Mouse (Mus musculus): ENCODE measurements around the gene Ap3b2. TPM values are rescaled to one million over a fixed set of nuclear protein-coding genes. Genes with fewer than 3 reads are reported as not detected.

Gene Ap3b2
- total and polyA plus RNA-seq, 3 experiments, result not detected

DNA sequence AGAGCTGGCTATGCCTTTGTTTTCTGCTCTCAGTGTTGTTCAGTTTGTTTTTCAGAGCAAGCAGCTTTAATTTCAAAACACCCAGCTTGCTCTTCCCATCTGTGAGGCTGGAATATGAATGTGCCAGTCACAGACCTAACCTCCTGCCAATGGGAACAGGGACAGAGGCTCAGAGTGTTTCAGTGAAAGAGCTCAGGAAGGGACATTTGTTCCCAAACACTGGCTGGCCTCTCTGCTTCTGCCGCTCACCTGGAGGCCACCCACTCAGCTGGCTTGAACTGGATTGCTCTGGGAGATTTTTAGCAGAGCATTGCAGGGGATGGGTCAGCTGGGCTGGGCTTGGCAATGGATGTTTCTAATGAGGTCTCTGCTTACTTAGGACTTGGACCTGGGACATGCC is 47.3 kb upstream of the Ap3b2 start:
- Histone ChIP-seq H3K9me3 (replicated peaks; ENCODE audit: low read length) (no peaks in the 10 kb centered on the region), H3K27me3 (replicated peaks) (no peaks in the 10 kb centered on the region), H3K9ac (ENCODE audit: insufficient read depth, low read depth) (no peak overlapping the region), H3K4me1 (ENCODE audit: control insufficient read depth in 1 of 2, insufficient read depth in 2 of 2) (peaks cover 0 to 5% of the 10 kb centered on the region in 2 experiments; a peak in 1 of 4 replicates), H3K27ac (ENCODE audit: insufficient read depth, low read depth) (no peak overlapping the region), H3K36me3 (replicated peaks in 1 of 2; ENCODE audit: control insufficient read depth in 1 of 2, insufficient read depth in 1 of 2, low read length in 1 of 2) (peaks cover 0 to 18% of the 10 kb centered on the region in 2 experiments), H3K4me3 (replicated peaks in 1 of 3; ENCODE audit: low read depth in 2 of 3, low read length in 2 of 3, poor library complexity in 1 of 3) (no peak overlapping the region), H3K4me2 (ENCODE audit: insufficient read depth, low read depth, poor library complexity, severe bottlenecking) (no peak overlapping the region), H3K79me2 (replicated peaks; ENCODE audit: control insufficient read depth, extremely low read depth, insufficient read depth, poor library complexity, severe bottlenecking) (no peaks in the 10 kb centered on the region)
- in situ Hi-C loops (cut with MboI; ENCODE audit: low pct_ligation_motif_present, low pct_unique_long_range_greater_than_20kb, low sequenced_read_pairs) (no loop called here), dilution Hi-C loops (cut with MboI; ENCODE audit: extremely low pct_ligation_motif_present, extremely low pct_unique_long_range_greater_than_20kb, low sequenced_read_pairs) (no loop called here)
- no peak for DNase-seq (ENCODE audit: extremely low read depth)
- no peak for TF ChIP-seq CHD2 (IDR thresholded peaks at IDR 0.05; ENCODE audit: low read length)
- no peak for TF ChIP-seq GABPA (IDR thresholded peaks at IDR 0.05; ENCODE audit: insufficient replicate concordance, low read depth, low read length)
- no peak for TF ChIP-seq JUN (IDR thresholded peaks at IDR 0.05; ENCODE audit: insufficient read depth, low read depth, low read length)
- no peak for TF ChIP-seq USF1 (IDR thresholded peaks at IDR 0.05; ENCODE audit: low read depth, low read length)
- TF ChIP-seq BHLHE40 (IDR thresholded peaks at IDR 0.05; ENCODE audit: low read depth, low read length), result no peak
- TF ChIP-seq NRF1 (IDR thresholded peaks at IDR 0.05; ENCODE audit: low read depth, low read length), result no peak
- TF ChIP-seq UBTF (IDR thresholded peaks at IDR 0.05; ENCODE audit: low read depth, low read length), result no peak
- no peak for TF ChIP-seq MAZ (IDR thresholded peaks at IDR 0.05; ENCODE audit: low read depth, low read length)
- no peak for TF ChIP-seq MAX (IDR thresholded peaks at IDR 0.05; ENCODE audit: low read length)
- TF ChIP-seq ZC3H11A (IDR thresholded peaks at IDR 0.05; ENCODE audit: low read depth, low read length), result no peak
- TF ChIP-seq SMC3 (IDR thresholded peaks at IDR 0.05; ENCODE audit: low read depth, low read length), result no peak
- no peak for TF ChIP-seq KAT2A (IDR thresholded peaks at IDR 0.05; ENCODE audit: insufficient replicate concordance, low read length)
- no peak for TF ChIP-seq JUND (conservative IDR thresholded peaks at IDR 0.05; ENCODE audit: low read depth, low read length)
- no peak for TF ChIP-seq MXI1 (IDR thresholded peaks at IDR 0.05; ENCODE audit: low read depth, low read length)
- no peak for TF ChIP-seq USF2 (conservative IDR thresholded peaks at IDR 0.05; ENCODE audit: low read depth, low read length)
- no peak for TF ChIP-seq RAD21 (IDR thresholded peaks at IDR 0.05; ENCODE audit: low read depth, low read length)
- no peak for TF ChIP-seq PAX5 (IDR thresholded peaks at IDR 0.05; ENCODE audit: low read length)
- TF ChIP-seq POLR2AphosphoS2 (IDR thresholded peaks at IDR 0.05; ENCODE audit: low read depth, low read length), result no peak
- no peak for TF ChIP-seq IRF4 (IDR thresholded peaks at IDR 0.05; ENCODE audit: low read depth, low read length)

DNA sequence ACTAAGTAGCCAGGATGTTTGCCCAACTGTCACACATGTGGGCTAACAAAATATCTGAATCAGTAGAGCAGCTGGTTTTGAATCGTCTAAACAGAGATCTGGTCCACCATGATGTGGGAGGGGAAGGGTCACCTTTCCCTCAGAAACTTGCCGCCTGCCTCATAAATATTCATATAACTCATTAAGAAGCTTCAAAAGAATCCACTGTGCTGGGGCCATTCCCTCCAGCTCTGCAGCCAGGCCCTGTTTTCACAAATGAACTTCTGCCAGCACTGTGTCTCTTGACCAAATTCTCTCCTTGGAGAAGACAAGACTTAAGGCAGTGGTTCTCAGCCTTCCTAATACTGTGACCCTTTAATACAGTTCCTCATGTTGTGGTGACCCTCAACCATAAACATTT is 45.8 kb upstream of the Ap3b2 start:
- Histone ChIP-seq H3K9me3 (replicated peaks; ENCODE audit: low read length) (no peaks in the 10 kb centered on the region), H3K27me3 (replicated peaks) (no peaks in the 10 kb centered on the region), H3K27ac (ENCODE audit: insufficient read depth, low read depth) (no peak overlapping the region), H3K9ac (ENCODE audit: insufficient read depth, low read depth) (no peak overlapping the region), H3K36me3 (replicated peaks in 1 of 2; ENCODE audit: control insufficient read depth in 1 of 2, insufficient read depth in 1 of 2, low read length in 1 of 2) (peaks cover 10 to 31% of the 10 kb centered on the region in 2 experiments), H3K4me2 (ENCODE audit: insufficient read depth, low read depth, poor library complexity, severe bottlenecking) (no peak overlapping the region), H3K79me2 (replicated peaks; ENCODE audit: control insufficient read depth, extremely low read depth, insufficient read depth, poor library complexity, severe bottlenecking) (no peaks in the 10 kb centered on the region), H3K4me3 (replicated peaks in 1 of 3; ENCODE audit: low read depth in 2 of 3, low read length in 2 of 3, poor library complexity in 1 of 3) (no peak overlapping the region), H3K4me1 (ENCODE audit: control insufficient read depth in 1 of 2, insufficient read depth in 2 of 2) (peaks cover 0 to 5% of the 10 kb centered on the region in 2 experiments; a peak in 1 of 4 replicates)
- in situ Hi-C loops (cut with MboI; ENCODE audit: low pct_ligation_motif_present, low pct_unique_long_range_greater_than_20kb, low sequenced_read_pairs), result no loop called here
- no peak for DNase-seq (ENCODE audit: extremely low read depth)
- no peak for TF ChIP-seq E2F4 (IDR thresholded peaks at IDR 0.05; ENCODE audit: insufficient replicate concordance, low read depth, low read length)
- no peak for TF ChIP-seq TBP (conservative IDR thresholded peaks at IDR 0.05; ENCODE audit: low read depth, low read length)
- no peak for TF ChIP-seq POLR2AphosphoS2 (IDR thresholded peaks at IDR 0.05; ENCODE audit: low read depth, low read length)
- TF ChIP-seq RCOR1 (conservative IDR thresholded peaks at IDR 0.05; ENCODE audit: low read depth, low read length), result no peak
- no peak for TF ChIP-seq KAT2A (IDR thresholded peaks at IDR 0.05; ENCODE audit: insufficient replicate concordance, low read length)
- no peak for TF ChIP-seq ZC3H11A (IDR thresholded peaks at IDR 0.05; ENCODE audit: low read depth, low read length)
- TF ChIP-seq NELFE (IDR thresholded peaks at IDR 0.05; ENCODE audit: low read depth, low read length), result no peak
- no peak for TF ChIP-seq BHLHE40 (IDR thresholded peaks at IDR 0.05; ENCODE audit: low read depth, low read length)
- TF ChIP-seq POLR2A (IDR thresholded peaks at IDR 0.05; ENCODE audit: low read depth, low read length), result no peak
- no peak for TF ChIP-seq JUN (IDR thresholded peaks at IDR 0.05; ENCODE audit: insufficient read depth, low read depth, low read length)
- dilution Hi-C loops (cut with MboI; ENCODE audit: extremely low pct_ligation_motif_present, extremely low pct_unique_long_range_greater_than_20kb, low sequenced_read_pairs), result no loop called here

Data from CH12.LX (cell line).